Comparison of ENCODE assay signal across 8 mouse cellular contexts in genomic region chr5:24445428-24446080, GRCm38 (mm10). TPM values are rescaled to one million over a fixed set of nuclear protein-coding genes. Genes with fewer than 3 reads are reported as not detected.
DNase-seq lines count a peak whose midpoint lies in the region; ATAC-seq lines count a peak whose summit lies in the region.

No protein-coding gene starts in this region.

- peak overlapping the region; percentile 96 for H3K4me3 ChIP-seq in neural tube, embryonic 11.5 days (ENCODE audit: low read depth, low read length)
- H3K4me3 ChIP-seq in hindbrain, embryonic 16.5 days (ENCODE audit: low read length) = peak overlapping the region; percentile 68
- H3K4me3 ChIP-seq in neural tube, embryonic 12.5 days = peak overlapping the region; percentile 93

- H3K36me3 ChIP-seq in neural tube, embryonic 11.5 days (ENCODE audit: control insufficient read depth, insufficient read depth, low read length) = peaks cover 9% of the 10 kb centered on the region; the same call in 1 of the 2 replicates
- H3K36me3 ChIP-seq in hindbrain, embryonic 16.5 days (ENCODE audit: control insufficient read depth, insufficient read depth, low read length) = 0 out of 2 replicates have a peak, but pooled peaks cover 2% of the 10 kb centered on the region
- peaks cover 27% of the 10 kb centered on the region for H3K36me3 ChIP-seq in neural tube, embryonic 12.5 days

- peak overlapping the region; percentile 95 for H3K9ac ChIP-seq in neural tube, embryonic 11.5 days (ENCODE audit: low read length)
- peak overlapping the region; percentile 95 for H3K9ac ChIP-seq in hindbrain, embryonic 16.5 days (ENCODE audit: low read depth, low read length)
- peak overlapping the region; percentile 95 for H3K9ac ChIP-seq in neural tube, embryonic 12.5 days

- no peaks in the 10 kb centered on the region for H3K9me3 ChIP-seq in neural tube, embryonic 11.5 days (ENCODE audit: control insufficient read depth, low read length)
- H3K9me3 ChIP-seq in hindbrain, embryonic 16.5 days (ENCODE audit: control insufficient read depth, low read length) = no peaks in the 10 kb centered on the region
- H3K9me3 ChIP-seq in neural tube, embryonic 12.5 days = no peaks in the 10 kb centered on the region

- H3K4me1 ChIP-seq in neural tube, embryonic 11.5 days (ENCODE audit: control insufficient read depth, insufficient read depth, low read length) = peaks cover 17% of the 10 kb centered on the region
- peaks cover 27% of the 10 kb centered on the region for H3K4me1 ChIP-seq in hindbrain, embryonic 16.5 days (ENCODE audit: control insufficient read depth, insufficient read depth, low read depth, low read length)
- H3K4me1 ChIP-seq in neural tube, embryonic 12.5 days = peaks cover 31% of the 10 kb centered on the region

- peak overlapping the region; percentile 90 for H3K4me2 ChIP-seq in neural tube, embryonic 11.5 days (ENCODE audit: low read depth)
- H3K4me2 ChIP-seq in hindbrain, embryonic 16.5 days (ENCODE audit: low read length) = peak overlapping the region; percentile 90
- peak overlapping the region; percentile 98 for H3K4me2 ChIP-seq in neural tube, embryonic 12.5 days (replicated peaks)

- WGBS in neural tube, embryonic 11.5 days = 56% methylated on average over 20 of the region's 20 CpGs
- WGBS in hindbrain, embryonic 16.5 days = 58% methylated on average over 20 of the region's 20 CpGs
- 60% methylated on average over 20 of the region's 20 CpGs for WGBS in neural tube, embryonic 12.5 days

- no peaks in the 10 kb centered on the region for H3K27me3 ChIP-seq in neural tube, embryonic 11.5 days (ENCODE audit: control insufficient read depth, insufficient read depth, low read length)
- no peaks in the 10 kb centered on the region for H3K27me3 ChIP-seq in hindbrain, embryonic 16.5 days (replicated peaks; ENCODE audit: control insufficient read depth, insufficient read depth, low read length)
- no peaks in the 10 kb centered on the region for H3K27me3 ChIP-seq in neural tube, embryonic 12.5 days (replicated peaks)

- peak overlapping the region; percentile 60 for H3K27ac ChIP-seq in neural tube, embryonic 11.5 days (ENCODE audit: low read depth, low read length)
- H3K27ac ChIP-seq in hindbrain, embryonic 16.5 days (ENCODE audit: low read depth, low read length) = peak overlapping the region; percentile 89
- peak overlapping the region; percentile 86; the same call in 1 of the 2 replicates for H3K27ac ChIP-seq in neural tube, embryonic 12.5 days

- DNase-seq in cerebellum, adult 11 months = peak; percentile 48
- DNase-seq in cerebellum, adult 9-11 months = no peak
- no peak for DNase-seq in neural tube, embryonic 11.5 days (ENCODE audit: low spot score)
- no peak for DNase-seq in neural tube, embryonic 10.5 days (ENCODE audit: extremely low spot score, low spot score)
- no peak for DNase-seq in frontal cortex, postnatal 25 days (ENCODE audit: low spot score in 2 of 2)
- DNase-seq in thymus, postnatal 25 days = no peak

- no peak for ATAC-seq in neural tube, embryonic 11.5 days (ENCODE audit: insufficient read depth, low FRiP score, low TSS enrichment)
- ATAC-seq in hindbrain, embryonic 16.5 days = no peak
- ATAC-seq in neural tube, embryonic 12.5 days (ENCODE audit: low FRiP score, low read depth) = peak; percentile 1; the same call in 1 of the 2 replicates

RNA-seq across cellular contexts. Expression of gene Fastk, which starts 0.5 kb away (rescaled TPM):
- 89.7 and 93.7 TPM in 2 replicates for polyA plus RNA-seq in neural tube, embryonic 11.5 days (2014; fragmentation: Nextera tagmentation; extraction: Ambion mirVana)
- polyA plus RNA-seq in hindbrain, embryonic 16.5 days (2015; fragmentation: Nextera tagmentation; extraction: Ambion mirVana) = 106 and 107 TPM in 2 replicates
- 114 TPM in 2 replicates for polyA plus RNA-seq in neural tube, embryonic 12.5 days (2016; fragmentation: Nextera tagmentation; extraction: Ambion mirVana)

RNA-seq across cellular contexts. Expression of gene Tmub1, which starts 2.1 kb away (rescaled TPM):
- 31.5 and 33.1 TPM in 2 replicates for polyA plus RNA-seq in neural tube, embryonic 11.5 days (2014; fragmentation: Nextera tagmentation; extraction: Ambion mirVana)
- polyA plus RNA-seq in hindbrain, embryonic 16.5 days (2015; fragmentation: Nextera tagmentation; extraction: Ambion mirVana) = 61.7 and 63.1 TPM in 2 replicates
- polyA plus RNA-seq in neural tube, embryonic 12.5 days (2016; fragmentation: Nextera tagmentation; extraction: Ambion mirVana) = 35.3 and 40.0 TPM in 2 replicates

RNA-seq across cellular contexts. Expression of gene Agap3, which starts 6.4 kb away (rescaled TPM):
- polyA plus RNA-seq in neural tube, embryonic 11.5 days (2014; fragmentation: Nextera tagmentation; extraction: Ambion mirVana) = 61.0 and 72.0 TPM in 2 replicates
- polyA plus RNA-seq in hindbrain, embryonic 16.5 days (2015; fragmentation: Nextera tagmentation; extraction: Ambion mirVana) = 46.4 and 47.7 TPM in 2 replicates
- polyA plus RNA-seq in neural tube, embryonic 12.5 days (2016; fragmentation: Nextera tagmentation; extraction: Ambion mirVana) = 109 and 113 TPM in 2 replicates

RNA-seq across cellular contexts. Expression of gene Slc4a2, which starts 21.9 kb away (rescaled TPM):
- 18.0 and 18.1 TPM in 2 replicates for polyA plus RNA-seq in neural tube, embryonic 11.5 days (2014; fragmentation: Nextera tagmentation; extraction: Ambion mirVana)
- 29.0 and 29.8 TPM in 2 replicates for polyA plus RNA-seq in hindbrain, embryonic 16.5 days (2015; fragmentation: Nextera tagmentation; extraction: Ambion mirVana)
- 23.0 and 24.3 TPM in 2 replicates for polyA plus RNA-seq in neural tube, embryonic 12.5 days (2016; fragmentation: Nextera tagmentation; extraction: Ambion mirVana)

RNA-seq across cellular contexts. Expression of gene Cdk5, which starts 22.2 kb away (rescaled TPM):
- polyA plus RNA-seq in neural tube, embryonic 11.5 days (2014; fragmentation: Nextera tagmentation; extraction: Ambion mirVana) = 59.1 and 64.9 TPM in 2 replicates
- polyA plus RNA-seq in hindbrain, embryonic 16.5 days (2015; fragmentation: Nextera tagmentation; extraction: Ambion mirVana) = 139 and 140 TPM in 2 replicates
- polyA plus RNA-seq in neural tube, embryonic 12.5 days (2016; fragmentation: Nextera tagmentation; extraction: Ambion mirVana) = 75.4 and 79.2 TPM in 2 replicates
